In the genomic region with DNA sequence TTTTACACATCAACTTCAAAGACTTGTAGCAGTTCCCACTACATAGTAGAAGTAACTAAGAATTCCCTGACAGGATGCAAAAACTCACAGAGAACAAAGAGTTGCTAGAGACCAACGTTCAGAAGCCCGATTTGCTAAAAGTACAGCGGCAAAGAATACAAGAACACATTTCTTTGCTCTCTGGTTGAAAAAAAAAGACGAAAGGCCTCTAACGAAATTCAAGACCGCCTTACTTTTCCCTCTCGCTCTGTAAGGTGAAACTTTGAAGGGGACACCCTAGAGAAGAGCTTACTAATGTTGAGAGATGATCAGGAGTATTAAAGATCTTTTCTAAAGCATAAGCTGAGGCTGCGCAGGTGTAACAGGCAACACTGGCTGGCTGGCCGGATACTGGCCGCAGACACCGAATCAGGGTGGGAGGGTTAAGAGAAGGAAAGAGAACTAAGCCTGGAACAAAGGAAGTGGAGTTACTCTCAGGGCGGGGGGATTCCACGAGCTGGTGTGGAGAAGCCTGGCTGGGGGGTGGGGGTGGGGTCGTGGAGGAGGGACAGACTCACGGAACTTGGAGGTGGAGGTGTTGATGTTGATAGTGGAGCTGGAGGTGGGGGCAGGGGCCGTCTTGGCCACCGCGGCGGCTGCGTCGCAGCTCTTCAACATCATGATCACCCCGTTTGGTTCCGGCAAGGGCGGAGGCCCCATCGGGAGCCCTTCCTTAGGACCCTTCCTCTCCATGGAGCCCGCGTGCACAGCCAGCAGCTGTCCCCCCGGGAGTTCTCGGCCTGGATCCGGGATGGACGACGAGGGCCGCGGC, we compare ENCODE assay signal across 8 mouse cellular contexts. TPM values are rescaled to one million over a fixed set of nuclear protein-coding genes. Genes with fewer than 3 reads are reported as not detected.
DNase-seq lines count a peak whose midpoint lies in the region; ATAC-seq and TF ChIP-seq lines count a peak whose summit lies in the region.

No protein-coding gene starts in this region.

- no peaks in the 10 kb centered on the region for H3K27me3 ChIP-seq in heart, postnatal 0 days (ENCODE audit: control insufficient read depth, insufficient read depth, low read length)

- WGBS in heart, postnatal 0 days = under 1% methylated on average over 30 of the region's 34 CpGs

- H3K27ac ChIP-seq in heart, postnatal 0 days (ENCODE audit: low read depth) = peak overlapping the region; percentile 84

- peak overlapping the region; percentile 70 for H3K4me2 ChIP-seq in heart, postnatal 0 days (ENCODE audit: low read depth, low read length)

- H3K4me1 ChIP-seq in heart, postnatal 0 days (ENCODE audit: control insufficient read depth, insufficient read depth) = peaks cover 11% of the 10 kb centered on the region

- no peak for TF ChIP-seq EP300 in heart, postnatal 0 days (IDR thresholded peaks at IDR 0.05; ENCODE audit: low read depth)

- H3K9ac ChIP-seq in heart, postnatal 0 days (replicated peaks; ENCODE audit: low read depth, low read length) = peak overlapping the region; percentile 86

- no peaks in the 10 kb centered on the region for H3K36me3 ChIP-seq in heart, postnatal 0 days (replicated peaks; ENCODE audit: control insufficient read depth, insufficient read depth, low read length)

- H3K4me3 ChIP-seq in heart, postnatal 0 days (ENCODE audit: low read depth, low read length) = peak overlapping the region; percentile 93

- peak; percentile 64 for DNase-seq in embryo, embryonic 10 days (ENCODE audit: low spot score)
- DNase-seq in embryo, embryonic 9.5 days (ENCODE audit: extremely low spot score) = no peak
- peak; percentile 40 for DNase-seq in adipocyte (ENCODE audit: low spot score)
- DNase-seq in heart, postnatal 0 days (ENCODE audit: low spot score) = peak; percentile 53
- DNase-seq in layer of hippocampus, adult 8-10 months (ENCODE audit: low spot score in 2 of 2) = peak; percentile 22 to 31
- DNase-seq in lung, postnatal 36 days = peak; percentile 47
- DNase-seq in retina, postnatal 7 days (ENCODE audit: low read depth, low spot score) = peak; percentile 8

- TF ChIP-seq CTCF in heart, postnatal 0 days (IDR thresholded peaks at IDR 0.05; ENCODE audit: low read depth) = no peak

- ATAC-seq in erythroblast, adult 5-6 weeks (replicated peaks; ENCODE audit: low FRiP score, poor library complexity, severe bottlenecking) = peak; percentile 30
- peak; percentile 18; the same call in 1 of the 2 replicates for ATAC-seq in heart, postnatal 0 days (ENCODE audit: insufficient read depth, low read depth)

- H3K9me3 ChIP-seq in heart, postnatal 0 days (replicated peaks; ENCODE audit: control insufficient read depth, low read length) = no peaks in the 10 kb centered on the region

RNA-seq across cellular contexts. Expression of gene Cacul1, which starts 0.8 kb away (rescaled TPM):
- 12.1 and 15.5 TPM in 2 replicates for total RNA-seq in erythroblast, adult 5-6 weeks (2015; ENCODE audit: low replicate concordance)
- 15.5 and 16.6 TPM in 2 replicates for total RNA-seq in erythroblast, adult 5-6 weeks (2017; ENCODE audit: low replicate concordance)
- 22.1 and 23.9 TPM in 2 replicates for total RNA-seq in heart, postnatal 0 days (2014; rRNA removed; ENCODE audit: low replicate concordance)
- 7.1 and 8.6 TPM in 2 replicates for polyA plus RNA-seq in heart, postnatal 0 days (2015; fragmentation: Nextera tagmentation; extraction: Ambion mirVana)
- total RNA-seq in layer of hippocampus, adult 8-10 months (2022) = 10 to 100 TPM; 48.5 to 52.5 (median 49.6) TPM
